In the genomic region with DNA sequence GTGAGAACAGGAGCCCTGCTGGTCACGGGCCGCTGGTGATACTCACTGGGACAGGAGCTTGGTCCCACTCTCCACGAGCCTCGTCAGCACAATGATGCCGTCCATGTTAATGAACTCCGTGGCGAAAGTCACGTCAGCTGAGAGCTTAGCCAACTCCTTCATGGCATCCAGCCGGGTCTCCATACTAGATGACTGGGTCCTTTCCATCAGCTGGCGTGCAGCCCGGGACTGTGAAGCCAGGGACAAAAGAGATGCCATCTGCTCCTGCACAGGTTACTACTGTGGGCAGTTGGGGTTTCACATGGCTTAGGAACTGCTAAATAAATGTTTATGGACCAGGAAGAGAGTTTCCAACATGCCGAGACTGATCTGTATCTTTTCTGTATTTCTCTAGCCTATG, we compare ENCODE assay signal across 17 mouse cellular contexts. TPM values are rescaled to one million over a fixed set of nuclear protein-coding genes. Genes with fewer than 3 reads are reported as not detected.
DNase-seq lines count a peak whose midpoint lies in the region; ATAC-seq and TF ChIP-seq lines count a peak whose summit lies in the region.
"Had no signal": no experiment of that assay in that cellular context is flagged by ENCODE, and none has a peak within 500 bp of the region (broad histone marks: within the 10 kb centered on the region; RNA-seq: fewer than 3 reads in every experiment).

No protein-coding gene starts in this region.

- WGBS in hindbrain, embryonic 15.5 days = 47% methylated on average over 12 of the region's 12 CpGs
- 80% methylated on average over 12 of the region's 12 CpGs for WGBS in hindbrain, embryonic 11.5 days
- WGBS in forebrain, embryonic 14.5 days = 24% methylated on average over 12 of the region's 12 CpGs
- 88% methylated on average over 12 of the region's 12 CpGs for WGBS in lung, adult 2 months

- H3K36me3 ChIP-seq in hindbrain, embryonic 15.5 days = peaks cover 37% of the 10 kb centered on the region
- H3K36me3 ChIP-seq in hindbrain, embryonic 11.5 days (ENCODE audit: control insufficient read depth, insufficient read depth, low read length) = peaks cover 5% of the 10 kb centered on the region; the same call in 1 of the 2 replicates
- H3K36me3 ChIP-seq in forebrain, embryonic 14.5 days (ENCODE audit: control insufficient read depth, insufficient read depth, low read length) = peaks cover 70% of the 10 kb centered on the region

- H3K9ac ChIP-seq in hindbrain, embryonic 15.5 days = no peak overlapping the region
- no peak overlapping the region for H3K9ac ChIP-seq in hindbrain, embryonic 11.5 days (ENCODE audit: low read depth, low read length)
- no peak overlapping the region for H3K9ac ChIP-seq in forebrain, embryonic 14.5 days (ENCODE audit: low read length)

- H3K4me2 ChIP-seq in hindbrain, embryonic 15.5 days = no peak overlapping the region
- H3K4me2 ChIP-seq in hindbrain, embryonic 11.5 days (replicated peaks; ENCODE audit: low read depth, low read length) = no peak overlapping the region
- H3K4me2 ChIP-seq in forebrain, embryonic 14.5 days (ENCODE audit: low read length) = no peak overlapping the region

- H3K4me3 ChIP-seq in hindbrain, embryonic 15.5 days = no peak overlapping the region
- no peak overlapping the region for H3K4me3 ChIP-seq in hindbrain, embryonic 11.5 days (ENCODE audit: low read depth, low read length)
- H3K4me3 ChIP-seq in forebrain, embryonic 14.5 days (ENCODE audit: low read depth, low read length) = no peak overlapping the region
- no peak overlapping the region for H3K4me3 ChIP-seq in lung, adult 2 months (replicated peaks; ENCODE audit: extremely low read depth, low read depth, low read length)

- intact Hi-C loops in heart, postnatal 36 days (cut with DNase I) = no loop called here

- DNase-seq in hindbrain, embryonic 11.5 days (ENCODE audit: low spot score) = no peak
- peak; percentile 89 for DNase-seq in Muller cell, postnatal 12 days (ENCODE audit: inconsistent ontology term)
- peak; percentile 98 to 99 for DNase-seq in cerebellum, adult 18-20 months
- peak; percentile 87 for DNase-seq in forebrain, embryonic 14.5 days (ENCODE audit: low spot score)
- no peak for DNase-seq in heart, adult 11 months
- DNase-seq in heart, postnatal 36 days = no peak
- DNase-seq in lung, adult 2 months = no peak
- DNase-seq: gastrocnemius, postnatal 25 days; lung, adult 18-20 months had no signal

- H3K9me3 ChIP-seq in hindbrain, embryonic 15.5 days = no peaks in the 10 kb centered on the region
- H3K9me3 ChIP-seq in hindbrain, embryonic 11.5 days (ENCODE audit: control insufficient read depth, low read length) = no peaks in the 10 kb centered on the region
- no peaks in the 10 kb centered on the region for H3K9me3 ChIP-seq in forebrain, embryonic 14.5 days (replicated peaks; ENCODE audit: control insufficient read depth, low read length)

- TF ChIP-seq POLR2A in lung, adult 2 months (IDR thresholded peaks at IDR 0.05; ENCODE audit: borderline replicate concordance, extremely low read depth, low read depth, low read length) = no peak

- ATAC-seq in hindbrain, embryonic 15.5 days (ENCODE audit: low FRiP score, low read depth) = peak; percentile 57; the same call in 1 of the 2 replicates
- no peak for ATAC-seq in hindbrain, embryonic 11.5 days (ENCODE audit: low FRiP score)
- peak; percentile 63 for ATAC-seq in forebrain, embryonic 14.5 days
- ATAC-seq: CD4-positive, CD25-positive, alpha-beta regulatory T cell, adult 4 months; intestine, embryonic 16.5 days; Patski had no signal

- H3K27ac ChIP-seq in hindbrain, embryonic 15.5 days (replicated peaks) = peak overlapping the region; percentile 36
- H3K27ac ChIP-seq in hindbrain, embryonic 11.5 days (ENCODE audit: low read depth, low read length) = no peak overlapping the region
- H3K27ac ChIP-seq in forebrain, embryonic 14.5 days (ENCODE audit: low read depth, low read length) = 0 out of 2 replicates have a peak overlapping the region, but pooled peaks have one; percentile 9

- H3K4me1 ChIP-seq in hindbrain, embryonic 15.5 days (replicated peaks) = peaks cover 47% of the 10 kb centered on the region
- peaks cover 10% of the 10 kb centered on the region for H3K4me1 ChIP-seq in hindbrain, embryonic 11.5 days (replicated peaks; ENCODE audit: control insufficient read depth, insufficient read depth, low read length)
- H3K4me1 ChIP-seq in forebrain, embryonic 14.5 days (ENCODE audit: control insufficient read depth, insufficient read depth, low read length) = peaks cover 28% of the 10 kb centered on the region
- H3K4me1 ChIP-seq in lung, adult 2 months (ENCODE audit: control insufficient read depth, insufficient read depth, low read length) = no peaks in the 10 kb centered on the region

- H3K27me3 ChIP-seq in hindbrain, embryonic 15.5 days = no peaks in the 10 kb centered on the region
- no peaks in the 10 kb centered on the region for H3K27me3 ChIP-seq in hindbrain, embryonic 11.5 days (ENCODE audit: control insufficient read depth, insufficient read depth, low read length)
- H3K27me3 ChIP-seq in forebrain, embryonic 14.5 days (replicated peaks; ENCODE audit: control insufficient read depth, insufficient read depth, low read length) = no peaks in the 10 kb centered on the region
- H3K27me3 ChIP-seq: Patski had no signal

- no peak for TF ChIP-seq CTCF in lung, adult 2 months (IDR thresholded peaks at IDR 0.05; ENCODE audit: insufficient read depth, low read length)

RNA-seq across cellular contexts. Expression of gene Elmo2, which starts 14.7 kb away (rescaled TPM):
- polyA plus RNA-seq in hindbrain, embryonic 15.5 days (2015; fragmentation: Nextera tagmentation; extraction: Ambion mirVana) = 94.3 and 101 TPM in 2 replicates
- 76.7 and 78.5 TPM in 2 replicates for polyA plus RNA-seq in hindbrain, embryonic 11.5 days (2014; fragmentation: Nextera tagmentation; extraction: Ambion mirVana)
- polyA plus RNA-seq in forebrain, embryonic 14.5 days (2014; fragmentation: Nextera tagmentation; extraction: Ambion mirVana) = 95.5 and 101 TPM in 2 replicates
- total RNA-seq in heart, postnatal 36 days (2021) = 10 to 100 TPM; 16.7 to 19.1 TPM
- 95.0 and 148 TPM in 2 replicates for polyA plus RNA-seq in lung, adult 2 months (2012; rRNA removed)

RNA-seq across cellular contexts. Expression of gene Slc35c2, which starts 23.9 kb away (rescaled TPM):
- 69.2 and 72.5 TPM in 2 replicates for polyA plus RNA-seq in hindbrain, embryonic 15.5 days (2015; fragmentation: Nextera tagmentation; extraction: Ambion mirVana)
- 45.8 and 51.0 TPM in 2 replicates for polyA plus RNA-seq in hindbrain, embryonic 11.5 days (2014; fragmentation: Nextera tagmentation; extraction: Ambion mirVana)
- polyA plus RNA-seq in forebrain, embryonic 14.5 days (2014; fragmentation: Nextera tagmentation; extraction: Ambion mirVana) = 54.7 and 56.4 TPM in 2 replicates
- 10 to 100 TPM; 17.2 to 18.3 TPM for total RNA-seq in heart, postnatal 36 days (2021)
- 52.3 and 55.0 TPM in 2 replicates for polyA plus RNA-seq in lung, adult 2 months (2012; rRNA removed)

RNA-seq across cellular contexts. Expression of gene Zfp663, which starts 57.0 kb away (rescaled TPM):
- polyA plus RNA-seq in hindbrain, embryonic 15.5 days (2015; fragmentation: Nextera tagmentation; extraction: Ambion mirVana) = 5.8 and 8.3 TPM in 2 replicates
- 7.0 and 7.6 TPM in 2 replicates for polyA plus RNA-seq in hindbrain, embryonic 11.5 days (2014; fragmentation: Nextera tagmentation; extraction: Ambion mirVana)
- 8.1 and 9.1 TPM in 2 replicates for polyA plus RNA-seq in forebrain, embryonic 14.5 days (2014; fragmentation: Nextera tagmentation; extraction: Ambion mirVana)
- not detected for total RNA-seq in heart, postnatal 36 days (2021)
- polyA plus RNA-seq in lung, adult 2 months (2012; rRNA removed) = 0.46 and 1.3 TPM in 2 replicates
- total RNA-seq: adrenal gland, postnatal 36 days; gastrocnemius, postnatal 25 days; megakaryocyte, adult 5-6 weeks; neutrophil, adult 5-6 weeks had no signal
- polyA plus RNA-seq: CD4-positive, CD25-positive, alpha-beta regulatory T cell, adult 4 months; Patski; testis, adult 2 months had no signal

Comparison
In these comparisons a context has a peak if more than half of its experiments do, and no peak if none do; other contexts are left out.
1. DNase-seq: peak in Muller cell, postnatal 12 days (single experiment), cerebellum, adult 18-20 months (2 of 2) and forebrain, embryonic 14.5 days (single experiment); none in hindbrain, embryonic 11.5 days (single experiment), heart, adult 11 months (single experiment), heart, postnatal 36 days (0 of 2) and lung, adult 2 months (single experiment).